Mouse (Mus musculus): Measurements from ENCODE around the gene Olfr23. TPM values are rescaled to one million over a fixed set of nuclear protein-coding genes. Genes with fewer than 3 reads are reported as not detected.

Gene Olfr23
- polyA plus RNA-seq (2015; fragmentation: Illumina TruSeq; extraction: RNeasy Lipid Tissue Mini Kit (QIAGEN cat#74804); ENCODE audit: low read depth, low replicate concordance), result not detected

GRCm38 (mm10) chr11:73936377-73936776, at the start of gene Olfr23:
Olfr23 (plus strand) TSS chr11:73936677.

GRCm38 (mm10) chr11:73890671-73891070, 45.8 kb upstream of the Olfr23 start, which contains the start of gene Olfr394:
Olfr394 (minus strand) TSS chr11:73890771.

GRCm38 (mm10) chr11:73909199-73909598, 27.3 kb upstream of the Olfr23 start, which contains the start of gene Olfr395:
Olfr395 (minus strand) TSS chr11:73909299.

GRCm38 (mm10) chr11:73960517-73960916, 24.0 kb downstream of the Olfr23 start, which contains the start of gene Olfr397:
Olfr397 (plus strand) TSS chr11:73960817.

GRCm38 (mm10) chr11:73990307-73990706, 53.8 kb downstream of the Olfr23 start, which contains the start of gene Olfr398:
Olfr398 (minus strand) TSS chr11:73990407.

Other genes starting within 250 kb of the Olfr23 start
- gene Zfp735, start 247.9 kb upstream of the Olfr23 start, polyA plus RNA-seq (2015; fragmentation: Illumina TruSeq; extraction: RNeasy Lipid Tissue Mini Kit (QIAGEN cat#74804); ENCODE audit: low read depth, low replicate concordance), result not detected
- gene Olfr389, start 156.0 kb upstream of the Olfr23 start, polyA plus RNA-seq (2015; fragmentation: Illumina TruSeq; extraction: RNeasy Lipid Tissue Mini Kit (QIAGEN cat#74804); ENCODE audit: low read depth, low replicate concordance), result not detected
- not detected for gene Olfr390, start 153.7 kb upstream of the Olfr23 start, polyA plus RNA-seq (2015; fragmentation: Illumina TruSeq; extraction: RNeasy Lipid Tissue Mini Kit (QIAGEN cat#74804); ENCODE audit: low read depth, low replicate concordance)
- not detected for gene Olfr391-ps, start 133.6 kb upstream of the Olfr23 start, polyA plus RNA-seq (2015; fragmentation: Illumina TruSeq; extraction: RNeasy Lipid Tissue Mini Kit (QIAGEN cat#74804); ENCODE audit: low read depth, low replicate concordance)
- not detected for gene Olfr392, start 119.6 kb upstream of the Olfr23 start, polyA plus RNA-seq (2015; fragmentation: Illumina TruSeq; extraction: RNeasy Lipid Tissue Mini Kit (QIAGEN cat#74804); ENCODE audit: low read depth, low replicate concordance)
- gene Olfr393, start 85.2 kb upstream of the Olfr23 start, polyA plus RNA-seq (2015; fragmentation: Illumina TruSeq; extraction: RNeasy Lipid Tissue Mini Kit (QIAGEN cat#74804); ENCODE audit: low read depth, low replicate concordance), result not detected
- gene Olfr394, start 45.9 kb upstream of the Olfr23 start, polyA plus RNA-seq (2015; fragmentation: Illumina TruSeq; extraction: RNeasy Lipid Tissue Mini Kit (QIAGEN cat#74804); ENCODE audit: low read depth, low replicate concordance), result not detected
- not detected for gene Olfr395, start 27.4 kb upstream of the Olfr23 start, polyA plus RNA-seq (2015; fragmentation: Illumina TruSeq; extraction: RNeasy Lipid Tissue Mini Kit (QIAGEN cat#74804); ENCODE audit: low read depth, low replicate concordance)
- gene Olfr397, start 24.1 kb downstream of the Olfr23 start, polyA plus RNA-seq (2015; fragmentation: Illumina TruSeq; extraction: RNeasy Lipid Tissue Mini Kit (QIAGEN cat#74804); ENCODE audit: low read depth, low replicate concordance), result not detected
- not detected for gene Olfr398, start 53.7 kb downstream of the Olfr23 start, polyA plus RNA-seq (2015; fragmentation: Illumina TruSeq; extraction: RNeasy Lipid Tissue Mini Kit (QIAGEN cat#74804); ENCODE audit: low read depth, low replicate concordance)
- not detected for gene Olfr139, start 119.9 kb downstream of the Olfr23 start, polyA plus RNA-seq (2015; fragmentation: Illumina TruSeq; extraction: RNeasy Lipid Tissue Mini Kit (QIAGEN cat#74804); ENCODE audit: low read depth, low replicate concordance)
- not detected for gene Olfr399, start 119.9 kb downstream of the Olfr23 start, polyA plus RNA-seq (2015; fragmentation: Illumina TruSeq; extraction: RNeasy Lipid Tissue Mini Kit (QIAGEN cat#74804); ENCODE audit: low read depth, low replicate concordance)
- not detected for gene Zfp616, start 133.3 kb downstream of the Olfr23 start, polyA plus RNA-seq (2015; fragmentation: Illumina TruSeq; extraction: RNeasy Lipid Tissue Mini Kit (QIAGEN cat#74804); ENCODE audit: low read depth, low replicate concordance)
- gene Olfr401, start 177.0 kb downstream of the Olfr23 start, polyA plus RNA-seq (2015; fragmentation: Illumina TruSeq; extraction: RNeasy Lipid Tissue Mini Kit (QIAGEN cat#74804); ENCODE audit: low read depth, low replicate concordance), result not detected
- not detected for gene Olfr402, start 216.9 kb downstream of the Olfr23 start, polyA plus RNA-seq (2015; fragmentation: Illumina TruSeq; extraction: RNeasy Lipid Tissue Mini Kit (QIAGEN cat#74804); ENCODE audit: low read depth, low replicate concordance)
- gene Olfr403, start 249.6 kb downstream of the Olfr23 start, polyA plus RNA-seq (2015; fragmentation: Illumina TruSeq; extraction: RNeasy Lipid Tissue Mini Kit (QIAGEN cat#74804); ENCODE audit: low read depth, low replicate concordance), result not detected

All from brain, adult 10 weeks (tissue).